Mouse (Mus musculus): ENCODE measurements around the gene Sim2. TPM values are rescaled to one million over a fixed set of nuclear protein-coding genes. Genes with fewer than 3 reads are reported as not detected.

The Sim2 gene
- polyA plus RNA-seq, 1 experiment from 2014 or later = 0.32 TPM

DNA sequence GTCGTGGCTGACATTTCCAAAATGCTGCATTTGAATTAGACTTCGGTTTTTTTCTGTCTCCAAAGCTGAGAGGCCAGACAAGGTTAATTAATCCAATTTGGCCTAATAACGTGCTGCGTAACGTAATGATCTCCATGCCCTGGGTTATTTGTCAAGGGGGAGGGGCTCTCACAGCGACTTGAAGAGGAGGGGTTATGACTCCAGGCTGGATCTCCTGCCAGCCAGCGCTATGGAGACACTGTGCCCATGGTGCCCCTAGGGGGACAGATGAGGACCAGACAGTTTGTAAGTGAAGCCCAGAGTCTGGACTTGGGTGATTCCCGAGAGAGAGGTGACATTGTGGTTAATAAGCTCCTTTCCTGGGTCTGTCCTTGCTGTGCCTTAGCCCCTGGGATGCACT, 29.2 kb upstream of the Sim2 start:
- POLR2A ChIA-PET = no interaction called here
- in situ Hi-C loops (cut with MboI; ENCODE audit: low pct_unique_long_range_greater_than_20kb) = no loop called here
- TF ChIP-seq CTCF (IDR thresholded peaks at IDR 0.05) = no peak
- no peaks in the 10 kb centered on the region for H3K27me3 ChIP-seq
- DNase-seq (ENCODE audit: low read depth, low spot score) (no peak), ATAC-seq (no peak)
- CTCF ChIA-PET = interaction anchor here (1.6 kb wide), 1 partner anchor 13 kb away, joined by 4 read pairs; no protein-coding TSS in a partner anchor

DNA sequence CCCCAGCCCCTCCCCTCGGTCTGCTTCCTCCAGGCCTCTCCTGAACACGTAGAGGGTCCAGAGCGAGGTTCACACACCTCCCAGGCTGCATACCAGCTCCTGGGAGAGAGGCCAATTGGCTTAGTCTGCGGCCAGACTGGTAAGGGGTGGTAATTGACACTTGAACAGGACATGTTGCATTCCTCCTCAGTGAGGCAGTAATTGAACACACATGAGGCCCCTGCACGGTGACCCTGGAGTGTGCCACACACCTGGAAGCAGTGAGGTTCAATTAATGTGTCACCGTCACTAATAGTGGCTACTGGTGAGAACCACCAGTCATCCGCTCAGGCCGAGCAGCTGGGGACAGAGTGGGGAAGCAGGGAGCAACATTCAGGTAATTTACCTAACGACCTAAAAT, 24.9 kb upstream of the Sim2 start:
- H3K27me3 ChIP-seq = no peaks in the 10 kb centered on the region
- no peak for TF ChIP-seq CTCF (IDR thresholded peaks at IDR 0.05)
- ChIA-PET POLR2A (no interaction called here), CTCF (no interaction called here)
- DNase-seq (ENCODE audit: low read depth, low spot score) (no peak), ATAC-seq (no peak)
- in situ Hi-C loops (cut with MboI; ENCODE audit: low pct_unique_long_range_greater_than_20kb) = no loop called here

DNA sequence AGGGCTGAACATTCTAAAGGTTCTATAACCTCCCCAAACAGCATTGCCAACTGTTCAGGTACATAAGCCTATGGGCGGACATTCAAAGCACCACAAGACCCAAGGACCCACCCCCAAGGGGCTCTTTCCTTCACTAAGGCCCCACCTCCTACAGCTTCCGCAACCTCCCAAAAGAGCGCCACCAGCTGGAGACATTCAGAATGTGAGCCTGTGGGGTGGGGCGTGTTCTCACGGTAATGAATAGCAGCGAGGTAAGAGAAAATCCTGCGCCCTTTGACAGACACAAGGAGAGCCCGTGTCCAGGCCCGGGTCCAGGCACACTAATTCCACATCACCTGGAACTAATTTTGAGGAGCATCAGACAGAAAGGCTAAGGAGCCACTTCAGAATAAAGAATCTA, 20.5 kb upstream of the Sim2 start:
- POLR2A ChIA-PET = no interaction called here
- no peaks in the 10 kb centered on the region for H3K27me3 ChIP-seq
- ATAC-seq (no peak), DNase-seq (ENCODE audit: low read depth, low spot score) (no peak)
- in situ Hi-C loops (cut with MboI; ENCODE audit: low pct_unique_long_range_greater_than_20kb) = no loop called here
- CTCF ChIA-PET = no interaction called here
- no peak for TF ChIP-seq CTCF (IDR thresholded peaks at IDR 0.05)

DNA sequence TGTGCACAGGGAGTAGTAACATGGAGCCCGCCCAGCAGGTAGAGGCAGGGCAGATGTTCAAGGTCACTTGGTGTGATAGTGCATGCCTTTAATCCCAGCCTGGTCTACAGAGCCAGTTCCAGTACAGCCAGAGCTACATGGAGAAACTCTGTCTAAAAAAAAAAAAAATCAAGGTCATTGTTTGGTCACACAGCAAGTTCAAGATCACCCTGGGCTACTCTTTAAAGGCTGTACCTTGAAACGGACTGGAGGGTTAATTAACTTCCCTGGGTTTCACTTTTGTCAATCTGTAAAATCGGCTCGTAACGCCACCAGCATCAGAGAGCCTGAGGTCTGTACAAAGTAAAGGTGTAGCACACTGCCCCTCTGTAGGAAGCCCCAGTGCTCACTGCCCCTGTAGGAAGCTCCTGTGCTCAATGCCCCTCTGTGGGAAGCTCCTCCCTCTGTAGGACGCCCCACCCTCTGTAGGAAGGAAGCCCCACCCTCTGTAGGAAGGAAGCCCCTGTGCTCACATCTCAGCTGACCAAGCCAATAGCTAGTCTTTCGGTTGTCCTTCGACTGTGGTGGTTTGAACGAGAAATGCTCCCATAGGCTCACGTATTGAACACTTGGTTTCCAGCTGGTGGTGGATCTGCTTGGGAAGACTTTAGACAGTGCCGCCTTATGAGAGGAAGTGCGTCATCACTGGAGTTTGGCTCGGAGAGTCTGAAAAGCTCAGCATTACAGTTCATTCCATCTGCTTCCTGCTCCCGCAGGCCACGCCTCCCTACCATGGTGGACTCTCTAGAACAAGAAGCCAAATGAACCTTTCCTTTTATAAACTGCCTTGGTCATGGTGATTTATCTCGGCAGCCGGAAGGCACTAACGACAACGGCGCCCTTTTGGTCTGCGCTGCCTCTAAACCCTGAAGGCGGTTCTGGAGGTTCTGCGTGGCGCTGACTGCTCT, 18.7 kb upstream of the Sim2 start:
- TF ChIP-seq CTCF (IDR thresholded peaks at IDR 0.05) = no peak
- no peak for ATAC-seq
- POLR2A ChIA-PET = no interaction called here

DNA sequence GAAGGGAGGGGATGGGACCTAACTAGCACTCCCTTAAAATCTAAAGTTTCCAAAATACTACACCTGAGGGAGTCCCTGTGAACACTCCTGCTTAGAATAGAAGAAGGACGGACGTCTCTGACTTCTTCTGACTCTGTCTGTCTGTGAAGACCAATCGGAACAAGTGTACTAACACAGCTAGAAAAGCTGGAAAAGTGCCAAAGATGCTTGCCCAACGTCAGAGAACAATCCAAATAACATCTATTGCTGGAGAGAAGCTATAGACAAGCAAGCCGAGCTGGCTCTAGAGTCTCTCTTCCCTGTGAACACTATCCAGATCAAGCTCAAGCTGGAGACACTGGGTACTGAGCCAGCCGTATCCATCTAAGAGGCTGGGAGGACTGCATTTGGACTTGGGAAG, 18.0 kb upstream of the Sim2 start:
- POLR2A ChIA-PET = no interaction called here
- no peaks in the 10 kb centered on the region for H3K27me3 ChIP-seq
- CTCF ChIA-PET = no interaction called here
- ATAC-seq (no peak), DNase-seq (ENCODE audit: low read depth, low spot score) (no peak)
- in situ Hi-C loops (cut with MboI; ENCODE audit: low pct_unique_long_range_greater_than_20kb) = no loop called here
- TF ChIP-seq CTCF (IDR thresholded peaks at IDR 0.05) = no peak

More for the DNA sequence above, 18.7 kb upstream of the Sim2 start:
- no peaks in the 10 kb centered on the region for H3K27me3 ChIP-seq
- in situ Hi-C loops (cut with MboI; ENCODE audit: low pct_unique_long_range_greater_than_20kb) = no loop called here
- DNase-seq (ENCODE audit: low read depth, low spot score) = no peak
- CTCF ChIA-PET = no interaction called here

DNA sequence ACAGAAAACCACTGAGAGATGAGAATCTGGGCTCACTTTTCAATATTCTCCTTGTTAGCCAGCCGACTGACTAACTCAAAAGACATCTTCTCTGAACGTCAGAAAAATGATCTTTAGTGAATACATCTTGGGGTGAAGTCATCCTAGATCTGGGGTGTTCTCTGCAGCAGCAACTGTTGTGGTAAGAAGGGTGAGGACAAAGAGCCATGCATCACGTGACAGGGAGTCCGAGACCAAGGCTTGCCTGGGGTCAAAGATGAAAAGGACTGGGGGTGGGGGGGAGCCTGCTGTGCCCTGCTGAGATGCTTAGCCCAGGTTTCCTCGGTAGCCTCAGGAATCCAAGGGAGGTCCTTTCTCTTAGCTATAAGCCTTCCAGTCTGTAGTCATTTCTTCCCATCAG, 17.5 kb upstream of the Sim2 start:
- no peak for ATAC-seq
- no peaks in the 10 kb centered on the region for H3K27me3 ChIP-seq
- no peak for TF ChIP-seq CTCF (IDR thresholded peaks at IDR 0.05)
- CTCF ChIA-PET = interaction anchor here (1.6 kb wide), 1 partner anchor 11 kb away, joined by 4 read pairs; no protein-coding TSS in a partner anchor
- DNase-seq (ENCODE audit: low read depth, low spot score) = no peak
- POLR2A ChIA-PET = no interaction called here
- in situ Hi-C loops (cut with MboI; ENCODE audit: low pct_unique_long_range_greater_than_20kb) = no loop called here

DNA sequence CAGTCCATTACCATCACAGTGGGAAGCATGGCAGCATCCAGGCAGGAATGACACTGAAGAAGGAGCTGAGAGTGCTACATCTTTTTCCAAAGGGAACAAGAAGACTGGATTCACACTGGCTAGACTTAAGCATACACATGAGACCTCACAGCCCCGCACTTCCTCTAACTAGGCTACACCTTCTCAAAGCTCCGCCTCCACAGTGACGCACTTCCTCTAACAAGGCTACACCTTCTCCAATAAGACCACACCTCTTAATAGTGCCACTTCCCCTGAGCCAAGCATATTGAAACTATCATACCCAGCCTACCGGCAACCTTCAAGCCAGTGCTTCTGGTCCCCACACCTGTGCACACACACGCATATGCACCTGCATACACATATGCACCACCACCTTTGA, 15.7 kb upstream of the Sim2 start:
- no peak for DNase-seq (ENCODE audit: low read depth, low spot score)

DNA sequence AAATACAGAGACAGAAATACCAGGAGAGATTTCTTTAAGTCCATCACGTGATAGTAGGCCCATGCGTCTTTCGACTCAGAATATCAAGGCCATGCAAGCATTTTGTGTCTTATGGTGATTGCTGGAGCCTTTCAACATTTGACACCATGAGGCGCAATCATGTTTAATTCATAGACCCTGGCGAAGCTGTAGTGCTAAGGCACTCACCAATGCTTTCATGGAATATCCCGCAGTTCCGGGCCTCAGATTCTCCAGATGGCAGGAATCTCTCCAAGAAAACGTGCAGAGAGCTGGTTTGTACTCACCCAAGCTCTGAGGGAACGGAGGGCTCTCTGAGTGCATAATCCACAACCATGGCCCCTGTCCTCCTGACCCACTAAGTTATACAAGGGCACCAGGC, 13.8 kb upstream of the Sim2 start:
- DNase-seq (ENCODE audit: low read depth, low spot score) = no peak
- CTCF ChIA-PET = no interaction called here
- in situ Hi-C loops (cut with MboI; ENCODE audit: low pct_unique_long_range_greater_than_20kb) = no loop called here
- H3K27me3 ChIP-seq = no peaks in the 10 kb centered on the region
- no peak for ATAC-seq
- POLR2A ChIA-PET = no interaction called here
- no peak for TF ChIP-seq CTCF (IDR thresholded peaks at IDR 0.05)

More for the DNA sequence above, 15.7 kb upstream of the Sim2 start:
- no peaks in the 10 kb centered on the region for H3K27me3 ChIP-seq
- TF ChIP-seq CTCF (IDR thresholded peaks at IDR 0.05) = no peak
- ATAC-seq = no peak
- POLR2A ChIA-PET = no interaction called here
- in situ Hi-C loops (cut with MboI; ENCODE audit: low pct_unique_long_range_greater_than_20kb) = no loop called here
- CTCF ChIA-PET = interaction anchor here (1.5 to 1.6 kb wide), 2 partner anchors 13 to 52 kb away, joined by 4 read pairs; no protein-coding TSS in a partner anchor

DNA sequence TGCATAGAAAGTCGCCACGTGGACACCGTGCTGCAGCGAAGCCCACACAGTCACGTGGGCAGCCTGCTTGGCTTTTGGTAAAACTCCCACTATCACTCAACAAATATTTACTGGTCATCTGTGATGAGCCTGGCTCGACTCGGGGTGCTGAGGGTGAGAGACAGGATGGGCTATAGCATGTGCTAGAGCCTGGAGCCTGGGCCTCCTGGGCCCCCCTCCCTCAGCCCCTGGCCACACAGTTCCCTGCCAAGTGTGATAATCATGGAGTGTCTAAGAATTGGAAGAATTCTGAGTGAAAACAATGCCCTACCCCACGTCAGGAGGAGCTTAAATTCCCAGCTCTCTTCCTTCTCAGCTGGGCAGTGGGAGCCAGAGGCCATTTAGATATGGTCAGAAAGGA, 13.3 kb upstream of the Sim2 start:
- ChIA-PET CTCF (no interaction called here), POLR2A (no interaction called here)
- TF ChIP-seq CTCF (IDR thresholded peaks at IDR 0.05) = no peak
- no peak for ATAC-seq
- no peak for DNase-seq (ENCODE audit: low read depth, low spot score)
- no peaks in the 10 kb centered on the region for H3K27me3 ChIP-seq
- in situ Hi-C loops (cut with MboI; ENCODE audit: low pct_unique_long_range_greater_than_20kb) = no loop called here

DNA sequence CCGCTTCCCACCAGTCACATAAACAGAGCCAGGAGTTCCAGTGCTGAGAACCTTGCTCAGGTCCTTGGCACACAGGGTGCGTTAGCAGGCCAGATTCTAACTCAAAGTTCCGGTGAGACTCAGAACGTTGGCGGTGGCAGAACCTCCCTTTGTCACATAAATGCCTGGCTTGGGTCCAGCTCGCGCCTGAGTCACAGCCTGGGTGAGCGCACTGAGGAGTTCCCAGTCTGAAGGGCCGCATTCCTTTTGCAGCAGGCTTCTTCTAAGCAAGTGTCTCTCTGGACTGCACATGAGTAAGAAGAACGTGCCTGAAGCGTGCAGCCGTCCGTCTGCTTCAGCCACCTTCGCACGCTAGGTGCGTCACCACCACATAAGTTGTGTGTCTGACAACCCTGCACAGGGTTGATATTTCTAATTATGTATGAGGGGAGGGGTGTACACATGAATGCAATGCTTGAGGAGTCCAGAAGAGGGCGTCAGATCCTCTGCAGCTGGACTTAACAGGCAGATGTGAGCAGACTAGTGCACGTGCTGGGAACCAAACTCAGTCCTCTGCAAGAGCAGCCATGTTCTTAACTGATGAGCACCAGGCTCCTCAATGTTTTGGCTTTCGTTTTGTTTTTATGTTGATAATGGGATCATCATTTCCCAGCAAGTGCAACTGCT, 9.2 kb upstream of the Sim2 start:
- peak; percentile 37 for DNase-seq (ENCODE audit: low read depth, low spot score)
- no peak for ATAC-seq
- H3K27me3 ChIP-seq = no peaks in the 10 kb centered on the region
- ChIA-PET POLR2A (no interaction called here), CTCF (no interaction called here)
- in situ Hi-C loops (cut with MboI; ENCODE audit: low pct_unique_long_range_greater_than_20kb) = no loop called here
- TF ChIP-seq CTCF (IDR thresholded peaks at IDR 0.05) = no peak

DNA sequence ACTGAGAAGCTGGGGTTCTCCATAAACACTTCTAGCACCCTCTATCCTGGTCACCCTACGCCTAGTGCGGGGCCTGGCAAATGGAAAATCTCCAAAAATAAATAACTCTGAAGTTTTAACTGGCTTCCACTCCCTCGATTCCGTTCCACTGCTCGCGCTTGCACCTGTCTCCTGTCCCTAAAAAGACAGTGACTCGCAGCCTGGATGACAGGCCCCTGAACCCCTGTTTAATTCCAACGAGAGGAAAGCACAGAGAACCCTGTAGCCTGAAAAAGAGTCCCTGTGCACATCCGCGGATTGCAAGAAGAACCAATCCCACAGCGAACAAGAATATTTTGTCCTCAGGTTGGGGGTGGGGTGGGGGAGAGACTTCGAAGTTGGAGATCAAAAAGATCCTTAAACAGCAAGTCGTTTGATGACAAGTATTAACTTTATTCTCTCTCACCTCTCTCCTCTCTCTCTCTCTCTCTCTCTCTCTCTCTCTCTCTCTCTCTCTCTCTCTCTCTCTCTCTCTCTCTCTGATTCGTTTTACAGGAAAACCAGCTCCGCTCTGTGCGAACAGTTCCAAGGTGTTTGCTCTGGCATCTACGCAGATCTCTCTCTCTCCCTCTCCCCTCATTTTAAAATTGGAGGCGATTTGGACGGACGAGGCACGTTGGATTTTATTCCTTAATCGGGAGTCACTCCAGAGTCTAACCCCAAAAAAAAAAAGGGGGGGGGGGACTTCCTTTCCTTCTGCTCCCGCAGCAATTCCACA, 6.2 kb upstream of the Sim2 start:
- CTCF ChIA-PET = no interaction called here
- no peak for DNase-seq (ENCODE audit: low read depth, low spot score)
- in situ Hi-C loops (cut with MboI; ENCODE audit: low pct_unique_long_range_greater_than_20kb) = no loop called here
- ATAC-seq = no peak
- no peaks in the 10 kb centered on the region for H3K27me3 ChIP-seq
- POLR2A ChIA-PET = no interaction called here
- no peak for TF ChIP-seq CTCF (IDR thresholded peaks at IDR 0.05)

Data from Patski (cell line).